Mouse (Mus musculus) lung, embryonic 14.5 days (tissue): ENCODE measurements around the gene Greb1. TPM values are rescaled to one million over a fixed set of nuclear protein-coding genes. Genes with fewer than 3 reads are reported as not detected.
"Not testable (repeated sequence)": the region's sequence is repeated elsewhere in the genome, so short reads cannot be mapped to it uniquely, and the experiment has no call there.

Experiments
- ATAC-seq: fragments of 200-750 bp; cut with Nextera tagmentation; 2 replicates; pipeline ENCODE4 v1.8.0; 2017; ENCODE audit warnings: mild to moderate bottlenecking, moderate TSS enrichment, moderate library complexity; ENCODE audit not compliant: insufficient read depth
- DNase-seq: peaks from one replicate; pipeline ENCODE4 v3.0.0-alpha.2; 2015
- H3K27ac ChIP-seq: fragments of 300-500 bp; sonication (generic); 2 replicates; pipeline ENCODE4 v1.5.1; 2014; ENCODE audit warnings: low read depth, mild to moderate bottlenecking, moderate library complexity
- H3K27me3 ChIP-seq: fragments of 300-500 bp; sonication (generic); 2 replicates; pipeline ENCODE4 v1.6.1; 2014; ENCODE audit warnings: low read length, control low read depth; ENCODE audit not compliant: insufficient read depth
- H3K36me3 ChIP-seq: fragments of 300-500 bp; sonication (generic); 2 replicates; pipeline ENCODE4 v1.6.1; 2014; ENCODE audit warnings: control low read depth; ENCODE audit not compliant: insufficient read depth
- H3K4me1 ChIP-seq: fragments of 300-500 bp; sonication (generic); 2 replicates; pipeline ENCODE4 v1.6.1; 2014; ENCODE audit warnings: antibody characterized with exemption, control low read depth; ENCODE audit not compliant: insufficient read depth
- H3K4me2 ChIP-seq: fragments of 300-500 bp; sonication (generic); 2 replicates; pipeline ENCODE4 v1.6.1; 2014; ENCODE audit warnings: mild to moderate bottlenecking
- H3K4me3 ChIP-seq: fragments of 300-500 bp; sonication (generic); 2 replicates; pipeline ENCODE4 v1.5.1; 2014; ENCODE audit warnings: low read depth, low read length
- H3K9ac ChIP-seq: fragments of 300-500 bp; sonication (generic); 2 replicates; pipeline ENCODE4 v1.6.1; 2014
- H3K9me3 ChIP-seq: fragments of 300-500 bp; sonication (generic); 2 replicates; pipeline ENCODE4 v1.6.1; 2016; ENCODE audit warnings: low read depth, low read length, control low read depth
- CTCF ChIP-seq: IDR thresholded peaks from 2 replicates; pipeline ENCODE4 v1.5.1; 2016; ENCODE audit warnings: antibody characterized with exemption, low read depth
- WGBS: fragments of 180-500 bp; shearing (Covaris S2); extraction: QIAGEN DNeasy Blood & Tissue Kit; methylation state at CpG from one replicate; pipeline ENCODE4 v1.1.7; 2014; 5-methylcytosine and 5-hydroxymethylcytosine counted together
- polyA plus RNA-seq: library from polyadenylated mRNA; unstranded; fragments of >200 nt; fragmentation: Nextera tagmentation; extraction: Ambion mirVana; gene quantifications from 2 replicates; pipeline ENCODE4 v1.2.1, GENCODE M21; 2014

Gene Greb1
- polyA plus RNA-seq, 1 experiment from 2014 or later, result 4.4 TPM

DNA sequence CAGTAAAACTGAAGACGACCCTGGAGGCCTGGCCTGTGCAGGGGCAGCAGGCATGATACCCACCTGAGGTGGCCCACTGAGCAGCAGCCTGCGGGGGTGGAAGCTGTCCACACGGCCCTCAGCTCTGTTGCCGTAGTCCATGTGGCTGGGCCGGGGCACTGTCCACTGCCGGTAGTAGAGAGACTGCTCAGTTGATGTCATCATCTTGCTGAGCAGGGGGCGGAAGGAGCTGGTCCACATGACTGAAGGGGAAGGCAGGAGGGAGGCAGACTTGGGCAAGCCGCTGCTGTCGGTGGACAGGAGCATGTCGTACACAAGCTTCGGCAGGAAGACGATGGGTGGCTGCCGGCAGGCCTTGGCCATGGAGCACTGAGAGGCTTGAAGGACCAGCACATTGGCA lies 104.5 kb downstream of the Greb1 start:
- no peaks in the 10 kb centered on the region for H3K36me3 ChIP-seq
- no peak overlapping the region for H3K4me3 ChIP-seq
- H3K27ac ChIP-seq, result no peak overlapping the region
- TF ChIP-seq CTCF, result no peak
- H3K4me2 ChIP-seq, result no peak overlapping the region
- 82% methylated on average over 13 of the region's 13 CpGs for WGBS
- H3K27me3 ChIP-seq, result no peaks in the 10 kb centered on the region
- no peak for DNase-seq
- H3K4me1 ChIP-seq, result no peaks in the 10 kb centered on the region
- no peaks in the 10 kb centered on the region for H3K9me3 ChIP-seq
- ATAC-seq, result no peak
- H3K9ac ChIP-seq, result no peak overlapping the region

DNA sequence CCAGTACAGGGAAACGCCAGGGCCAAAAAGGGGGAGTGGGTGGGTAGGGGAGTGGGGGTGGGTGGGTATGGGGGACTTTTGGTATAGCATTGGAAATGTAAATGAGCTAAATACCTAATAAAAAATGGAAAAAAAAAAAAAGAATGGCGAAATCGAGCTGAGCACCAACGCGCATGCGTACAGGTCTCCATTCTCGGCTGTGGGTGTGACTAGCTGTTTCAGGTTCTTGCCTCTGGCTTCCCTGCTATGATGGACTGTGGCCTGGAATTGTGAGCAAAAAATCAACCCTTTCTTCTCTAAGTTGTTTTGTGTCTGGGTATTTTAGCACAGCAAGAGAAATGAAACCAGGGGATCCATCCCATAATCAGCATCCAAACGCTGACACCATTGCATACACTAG lies 105.4 kb downstream of the Greb1 start:
- not testable (repeated sequence) for H3K27ac ChIP-seq, H3K27me3 ChIP-seq, H3K4me1 ChIP-seq, H3K4me3 ChIP-seq, ATAC-seq, H3K9ac ChIP-seq, DNase-seq, H3K9me3 ChIP-seq, H3K36me3 ChIP-seq, H3K4me2 ChIP-seq
- WGBS, result 97% methylated on average over 7 of the region's 8 CpGs

DNA sequence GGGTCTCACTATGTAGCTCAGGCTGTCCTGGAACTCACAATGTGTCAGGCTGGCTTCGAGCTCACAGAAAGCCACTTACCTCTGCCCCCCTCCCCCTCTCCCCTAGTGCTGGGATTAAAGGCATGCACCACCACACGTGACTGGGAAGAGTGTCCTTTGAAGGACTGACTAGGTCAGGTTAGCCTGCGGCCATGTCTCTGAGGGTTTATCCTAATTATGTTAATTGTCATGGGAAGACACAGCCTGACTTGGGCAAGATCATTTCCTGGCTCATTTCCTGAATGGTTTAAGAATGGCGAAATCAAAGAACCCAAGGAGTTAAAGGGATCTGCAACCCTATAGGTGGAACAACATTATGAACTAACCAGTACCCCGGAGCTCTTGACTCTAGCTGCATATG lies 105.9 kb downstream of the Greb1 start:
- H3K4me3 ChIP-seq, result no peak overlapping the region
- no peaks in the 10 kb centered on the region for H3K9me3 ChIP-seq
- ATAC-seq, result no peak
- no peak overlapping the region for H3K9ac ChIP-seq
- TF ChIP-seq CTCF, result no peak
- H3K27ac ChIP-seq, result no peak overlapping the region
- H3K36me3 ChIP-seq, result no peaks in the 10 kb centered on the region
- no peak overlapping the region for H3K4me2 ChIP-seq
- H3K4me1 ChIP-seq, result no peaks in the 10 kb centered on the region
- 68% methylated on average over 5 of the region's 5 CpGs for whole genome bisulfite sequencing
- no peaks in the 10 kb centered on the region for H3K27me3 ChIP-seq
- DNase-seq, result no peak

DNA sequence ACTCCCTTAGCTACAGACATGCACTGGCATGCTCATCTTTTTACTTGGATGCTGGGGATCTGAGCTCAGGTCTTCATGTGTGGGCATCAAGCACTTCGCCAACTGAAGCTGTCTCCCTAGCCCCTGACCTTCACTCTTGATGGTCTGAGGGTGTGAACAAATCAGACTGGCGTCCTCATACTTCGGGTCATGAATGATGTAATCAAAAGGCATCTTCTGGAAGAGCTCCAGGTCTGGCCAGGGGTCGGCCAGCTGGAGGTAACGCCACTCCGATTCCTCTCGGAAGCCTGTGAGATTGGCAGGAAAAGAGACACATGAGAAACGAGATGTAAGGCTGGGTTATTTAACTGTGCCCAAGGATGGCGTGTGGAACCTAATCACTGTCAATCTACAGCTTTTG lies 110.1 kb downstream of the Greb1 start:
- Histone ChIP-seq H3K27me3 (no peaks in the 10 kb centered on the region), H3K36me3 (no peaks in the 10 kb centered on the region), H3K4me3 (no peak overlapping the region), H3K4me1 (no peaks in the 10 kb centered on the region), H3K9ac (no peak overlapping the region), H3K27ac (no peak overlapping the region), H3K9me3 (no peaks in the 10 kb centered on the region), H3K4me2 (no peak overlapping the region)
- ATAC-seq, result no peak
- no peak for TF ChIP-seq CTCF
- WGBS, result 82% methylated on average over 9 of the region's 9 CpGs
- DNase-seq, result no peak

DNA sequence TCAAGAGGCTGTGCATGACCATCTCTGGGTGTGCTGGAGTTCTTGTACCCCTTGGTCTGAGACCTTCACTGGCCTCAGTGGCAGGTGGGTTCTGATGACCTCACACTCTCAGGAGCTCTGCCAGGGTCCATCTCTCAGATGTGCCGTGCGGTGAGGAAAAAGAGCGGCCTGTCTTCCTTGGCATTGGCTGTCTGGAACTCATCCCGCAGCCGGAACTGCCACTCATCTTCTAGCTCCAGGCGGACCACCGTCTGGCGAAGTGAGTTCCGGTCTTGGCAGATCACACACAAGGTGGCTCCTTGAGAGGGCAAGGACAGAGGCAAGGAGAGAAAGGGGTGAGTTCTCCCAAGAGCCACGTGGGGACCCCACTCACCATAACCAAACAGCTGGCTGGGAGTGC lies 128.4 kb downstream of the Greb1 start:
- Histone ChIP-seq H3K4me2 (no peak overlapping the region), H3K9me3 (no peaks in the 10 kb centered on the region), H3K36me3 (no peaks in the 10 kb centered on the region), H3K27me3 (no peaks in the 10 kb centered on the region), H3K4me1 (no peaks in the 10 kb centered on the region), H3K9ac (no peak overlapping the region), H3K27ac (no peak overlapping the region), H3K4me3 (no peak overlapping the region)
- DNase-seq (no peak), ATAC-seq (no peak)
- TF ChIP-seq CTCF, result no peak
- 87% methylated on average over 10 of the region's 10 CpGs for WGBS

DNA sequence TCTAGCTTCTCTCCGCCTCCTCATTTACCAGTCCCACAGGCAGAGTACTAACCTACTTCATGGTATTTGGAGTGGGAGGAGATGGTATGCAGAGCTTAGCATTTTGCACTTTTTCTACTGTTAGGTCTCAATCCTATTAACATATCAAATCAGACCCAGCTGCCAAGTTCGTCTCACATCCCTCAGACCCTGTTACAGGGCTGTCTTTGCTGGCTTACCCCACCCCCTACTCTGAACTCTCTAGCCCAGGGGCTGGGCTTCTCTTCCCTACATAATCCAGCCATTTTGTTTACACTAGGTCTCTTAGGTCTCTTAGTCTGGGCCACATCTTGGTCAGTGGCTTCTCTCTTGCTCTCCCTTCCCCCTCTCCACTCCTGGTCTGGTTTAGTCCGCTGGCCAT lies 131.5 kb downstream of the Greb1 start:
- no peak for TF ChIP-seq CTCF
- Histone ChIP-seq H3K27me3 (no peaks in the 10 kb centered on the region), H3K4me2 (no peak overlapping the region), H3K4me3 (no peak overlapping the region), H3K36me3 (no peaks in the 10 kb centered on the region), H3K27ac (no peak overlapping the region), H3K9me3 (no peaks in the 10 kb centered on the region), H3K9ac (no peak overlapping the region), H3K4me1 (no peaks in the 10 kb centered on the region)
- no peak for DNase-seq
- WGBS, result 65% methylated on average over 3 of the region's 3 CpGs
- ATAC-seq, result no peak

DNA sequence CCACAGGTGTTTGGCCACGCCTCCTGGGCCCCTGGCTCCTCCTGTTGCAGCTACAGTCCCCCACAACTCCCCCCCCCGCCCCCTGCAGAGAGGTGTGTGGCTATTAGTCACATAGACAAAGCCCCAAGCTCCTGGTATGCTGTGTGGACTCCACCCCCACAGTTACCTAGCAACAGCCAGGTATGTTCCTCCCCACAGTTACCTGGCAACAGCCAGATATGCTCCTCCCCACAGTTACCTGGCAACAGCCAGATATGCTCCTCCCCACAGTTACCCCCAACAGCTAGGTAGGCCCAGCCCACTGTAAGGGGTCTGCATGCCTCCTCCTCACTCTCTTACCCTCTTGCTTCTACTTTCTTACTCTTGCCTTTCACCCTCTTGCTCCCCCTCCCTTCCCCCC lies 135.7 kb downstream of the Greb1 start:
- H3K4me2 ChIP-seq, result no peak overlapping the region
- ATAC-seq (peak; percentile 63), DNase-seq (peak; percentile 26)
- no peaks in the 10 kb centered on the region for H3K36me3 ChIP-seq
- H3K9me3 ChIP-seq, result no peaks in the 10 kb centered on the region
- H3K9ac ChIP-seq, result no peak overlapping the region
- WGBS, result 8% methylated on average over 2 of the region's 2 CpGs
- H3K4me1 ChIP-seq, result no peaks in the 10 kb centered on the region
- no peak for TF ChIP-seq CTCF
- no peaks in the 10 kb centered on the region for H3K27me3 ChIP-seq
- H3K4me3 ChIP-seq, result no peak overlapping the region
- no peak overlapping the region for H3K27ac ChIP-seq

DNA sequence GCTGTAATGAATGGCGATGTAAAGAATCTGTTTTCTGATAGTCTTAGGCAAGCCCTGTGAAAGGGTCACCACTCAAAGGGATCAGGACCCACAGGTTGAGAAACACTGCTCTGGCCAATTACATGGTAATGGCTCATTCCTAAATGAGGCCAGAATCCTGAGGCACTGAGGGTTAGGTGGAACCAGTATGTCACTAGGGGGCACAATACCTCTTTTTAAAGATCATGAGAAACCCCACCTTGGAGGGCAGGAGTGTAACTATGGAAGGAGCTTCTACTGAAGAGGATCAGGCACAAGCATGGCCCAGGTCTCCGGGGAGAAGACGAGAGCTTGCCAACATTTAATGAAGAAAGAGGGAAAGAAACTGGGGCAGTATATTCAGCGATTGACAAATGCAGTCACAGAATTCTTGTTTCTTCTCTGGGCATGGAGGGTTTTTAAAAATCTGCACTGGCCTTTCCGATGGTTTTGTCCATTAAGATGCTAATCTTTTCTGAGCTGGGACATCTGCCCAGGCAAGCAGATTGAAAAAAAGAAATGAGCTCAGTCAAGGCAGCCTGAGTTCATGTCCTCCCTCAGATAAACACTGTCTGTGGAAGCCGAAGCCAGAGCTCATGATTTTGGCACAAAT lies 137.6 kb downstream of the Greb1 start:
- ATAC-seq (0 out of 2 replicates have a peak, but pooled peaks have one; percentile 30), DNase-seq (peak; percentile 52)
- 0 out of 2 replicates have a peak, but pooled peaks have one; percentile 11 for TF ChIP-seq CTCF
- Histone ChIP-seq H3K4me3 (no peak overlapping the region), H3K4me2 (no peak overlapping the region), H3K27ac (no peak overlapping the region), H3K4me1 (no peaks in the 10 kb centered on the region), H3K36me3 (no peaks in the 10 kb centered on the region), H3K27me3 (no peaks in the 10 kb centered on the region), H3K9ac (no peak overlapping the region), H3K9me3 (no peaks in the 10 kb centered on the region)
- 48% methylated on average over 6 of the region's 6 CpGs for WGBS
